Mouse (Mus musculus) kidney, adult 2 months (tissue): ENCODE measurements at regions not wholly inside any gene's neighbourhood (a gene's known extent, or its start where the extent isn't known, plus 50 kb on each side); places are given as distances from the start of the nearest gene placed in this dataset.

Source experiments
- CTCF ChIP-seq: fragments of 200-500 bp; conservative IDR thresholded peaks from 2 replicates; pipeline ENCODE4 v1.5.1; 2011; ENCODE audit warnings: low read depth, mild to moderate bottlenecking, control low read depth, low read length, moderate library complexity, mixed read lengths; ENCODE audit not compliant: insufficient read depth, insufficient read length
- POLR2A ChIP-seq: fragments of 200-500 bp; IDR thresholded peaks from one replicate; pipeline ENCODE4 v1.6.1; 2011; ENCODE audit warnings: low read depth, low read length, control low read depth

- TF ChIP-seq CTCF (no peak), POLR2A (no peak)
Observed at GRCm38 (mm10) chr6:140367303-140367702, 56.6 kb upstream of the Plekha5 start.
